Mouse (Mus musculus) neural tube, embryonic 14.5 days (tissue): ENCODE measurements around the gene Ccnq. TPM values are rescaled to one million over a fixed set of nuclear protein-coding genes. Genes with fewer than 3 reads are reported as not detected.

ENCODE experiments used
- ATAC-seq: fragments of 200-750 bp; cut with Nextera tagmentation; 2 replicates; pipeline ENCODE4 v1.8.0; 2017; ENCODE audit warnings: low read depth, mild to moderate bottlenecking, moderate TSS enrichment, moderate library complexity
- H3K27ac ChIP-seq: fragments of 300-500 bp; sonication (generic); 2 replicates; pipeline ENCODE4 v1.5.1; 2014; ENCODE audit warnings: low read depth, mild to moderate bottlenecking, control low read depth, low read length, moderate library complexity, mixed read lengths
- H3K27me3 ChIP-seq: fragments of 300-500 bp; sonication (generic); 2 replicates; pipeline ENCODE4 v1.6.1; 2014; ENCODE audit warnings: low read length; ENCODE audit not compliant: control insufficient read depth, insufficient read depth
- H3K36me3 ChIP-seq: fragments of 300-500 bp; sonication (generic); 2 replicates; pipeline ENCODE4 v1.6.1; 2014; ENCODE audit warnings: low read length, mixed read lengths; ENCODE audit not compliant: control insufficient read depth, insufficient read depth
- H3K4me1 ChIP-seq: fragments of 300-500 bp; sonication (generic); 2 replicates; pipeline ENCODE4 v1.6.1; 2014; ENCODE audit warnings: low read length; ENCODE audit not compliant: control insufficient read depth, insufficient read depth
- H3K4me2 ChIP-seq: fragments of 300-500 bp; sonication (generic); 2 replicates; pipeline ENCODE4 v1.6.1; 2014; ENCODE audit warnings: mild to moderate bottlenecking, low read depth, low read length, control low read depth
- H3K4me3 ChIP-seq: fragments of 300-500 bp; sonication (generic); 2 replicates; pipeline ENCODE4 v1.5.1; 2014; ENCODE audit warnings: low read depth, low read length, control low read depth, mixed read lengths
- H3K9ac ChIP-seq: fragments of 300-500 bp; sonication (generic); replicated peaks from 2 replicates; pipeline ENCODE4 v1.6.1; 2014; ENCODE audit warnings: low read depth, mild to moderate bottlenecking, control low read depth, low read length, mixed read lengths
- H3K9me3 ChIP-seq: fragments of 300-500 bp; sonication (generic); 2 replicates; pipeline ENCODE4 v1.6.1; 2016; ENCODE audit warnings: low read length; ENCODE audit not compliant: control insufficient read depth
- WGBS: fragments of 180-500 bp; shearing (Covaris S2); extraction: QIAGEN DNeasy Blood & Tissue Kit; methylation state at CpG from one replicate; pipeline ENCODE4 v1.1.7; 2014; 5-methylcytosine and 5-hydroxymethylcytosine counted together
- polyA plus RNA-seq: library from polyadenylated mRNA; unstranded; fragments of >200 nt; fragmentation: Nextera tagmentation; extraction: Ambion mirVana; gene quantifications from 2 replicates; pipeline ENCODE4 v1.2.1, GENCODE M21; 2014

The Ccnq gene
- polyA plus RNA-seq, 1 experiment from 2014 or later, result 34.0 TPM

- H3K9ac ChIP-seq, result no peak overlapping the region
- peak; percentile 17; the same call in 1 of the 2 replicates for ATAC-seq
- no peaks in the 10 kb centered on the region for H3K36me3 ChIP-seq
- no peaks in the 10 kb centered on the region for H3K27me3 ChIP-seq
- H3K4me3 ChIP-seq, result no peak overlapping the region
- H3K9me3 ChIP-seq, result no peaks in the 10 kb centered on the region
- no peaks in the 10 kb centered on the region for H3K4me1 ChIP-seq
- H3K4me2 ChIP-seq, result no peak overlapping the region
- WGBS, result 9% methylated on average over 7 of the region's 7 CpGs
- no peak overlapping the region for H3K27ac ChIP-seq
Observed at GRCm38 (mm10) chr11:78786013-78786431, 34.5 kb upstream of the Ccnq start.

DNA sequence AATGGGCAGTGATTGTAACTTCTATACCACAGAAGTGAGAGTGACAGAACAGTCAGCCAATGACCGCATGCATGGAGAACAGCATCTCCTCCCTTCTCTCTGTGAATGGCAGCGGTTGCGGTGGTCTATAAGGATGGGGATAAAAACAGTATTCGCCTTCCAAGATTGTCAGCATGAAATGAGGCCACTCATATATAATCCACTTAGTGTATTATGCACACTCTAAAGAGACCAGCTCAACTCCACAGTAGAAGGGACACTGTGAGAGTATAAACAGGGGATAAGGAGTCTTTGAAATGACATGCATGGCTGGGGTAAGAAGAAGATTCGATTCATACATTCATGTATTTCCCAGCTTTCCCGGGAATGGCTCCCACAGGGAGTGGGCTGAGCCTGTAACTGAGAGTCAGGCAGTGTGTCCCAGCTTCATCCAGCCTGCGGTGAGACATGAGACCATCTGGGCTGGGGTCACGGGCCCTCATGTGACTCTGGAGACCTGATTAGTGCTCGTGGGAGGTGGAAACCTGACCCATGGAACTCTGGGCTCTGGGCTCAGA is 31.3 kb upstream of the Ccnq start:
- Histone ChIP-seq H3K27me3 (no peaks in the 10 kb centered on the region), H3K4me2 (no peak overlapping the region), H3K9me3 (no peaks in the 10 kb centered on the region), H3K27ac (no peak overlapping the region), H3K36me3 (no peaks in the 10 kb centered on the region), H3K9ac (no peak overlapping the region), H3K4me1 (0 out of 2 replicates have a peak, but pooled peaks cover 2% of the 10 kb centered on the region), H3K4me3 (no peak overlapping the region)
- WGBS, result 72% methylated on average over 9 of the region's 9 CpGs
- no peak for ATAC-seq

DNA sequence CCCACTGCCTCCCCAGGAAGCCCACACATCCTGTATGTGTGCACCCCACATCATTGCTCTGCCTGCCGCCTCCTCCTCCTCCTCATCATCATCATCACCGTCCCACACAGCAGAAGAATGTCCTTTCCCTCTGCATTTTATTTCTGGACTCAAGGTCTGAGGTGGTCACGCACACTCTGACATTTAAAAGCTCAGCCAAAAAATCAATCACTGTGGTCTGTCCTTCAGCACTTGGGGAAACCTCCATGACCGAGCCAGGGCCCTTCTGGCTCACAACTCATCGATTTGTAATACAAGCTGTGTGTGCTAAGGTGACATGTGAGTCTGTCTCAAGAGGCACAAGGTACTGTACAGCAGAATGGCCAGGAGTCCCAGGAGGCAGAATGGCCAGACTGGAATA is 30.8 kb upstream of the Ccnq start:
- no peak overlapping the region for H3K4me2 ChIP-seq
- H3K27ac ChIP-seq, result no peak overlapping the region
- H3K4me3 ChIP-seq, result no peak overlapping the region
- H3K9me3 ChIP-seq, result no peaks in the 10 kb centered on the region
- no peak overlapping the region for H3K9ac ChIP-seq
- 86% methylated on average over 5 of the region's 5 CpGs for WGBS
- no peak for ATAC-seq
- no peaks in the 10 kb centered on the region for H3K27me3 ChIP-seq
- no peaks in the 10 kb centered on the region for H3K36me3 ChIP-seq
- 0 out of 2 replicates have a peak, but pooled peaks cover 3% of the 10 kb centered on the region for H3K4me1 ChIP-seq

DNA sequence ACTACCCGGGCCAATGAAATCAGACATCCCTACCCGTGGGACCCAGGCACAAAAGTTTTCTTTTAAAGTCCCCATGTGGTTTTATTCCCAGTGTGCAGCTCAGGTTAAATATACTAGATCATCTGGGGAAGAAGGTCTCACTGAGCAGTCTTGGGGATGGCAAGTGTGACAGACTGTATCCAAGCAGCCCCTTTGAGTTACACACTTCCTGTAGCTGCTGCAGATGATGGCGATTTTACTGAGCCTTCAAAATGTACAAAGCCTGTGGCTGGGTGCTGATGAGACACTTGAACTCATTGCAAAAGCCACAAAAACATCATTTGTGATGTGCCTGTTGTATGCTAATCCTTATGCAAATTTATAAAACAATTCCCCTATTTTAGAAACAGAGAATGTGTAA is 29.0 kb upstream of the Ccnq start:
- 82% methylated on average over 3 of the region's 3 CpGs for WGBS
- no peaks in the 10 kb centered on the region for H3K9me3 ChIP-seq
- H3K36me3 ChIP-seq, result no peaks in the 10 kb centered on the region
- no peak overlapping the region for H3K27ac ChIP-seq
- 0 out of 2 replicates have a peak, but pooled peaks cover 3% of the 10 kb centered on the region for H3K4me1 ChIP-seq
- H3K27me3 ChIP-seq, result no peaks in the 10 kb centered on the region
- no peak overlapping the region for H3K9ac ChIP-seq
- H3K4me2 ChIP-seq, result no peak overlapping the region
- no peak overlapping the region for H3K4me3 ChIP-seq
- ATAC-seq, result no peak

GRCm38 (mm10) chr11:78780002-78780401 is 28.5 kb upstream of the Ccnq start:
- Histone ChIP-seq H3K27me3 (no peaks in the 10 kb centered on the region), H3K4me1 (0 out of 2 replicates have a peak, but pooled peaks cover 3% of the 10 kb centered on the region), H3K9ac (no peak overlapping the region), H3K9me3 (no peaks in the 10 kb centered on the region), H3K36me3 (no peaks in the 10 kb centered on the region), H3K27ac (no peak overlapping the region), H3K4me2 (no peak overlapping the region), H3K4me3 (no peak overlapping the region)
- ATAC-seq, result no peak
- 95% methylated on average over 3 of the region's 3 CpGs for WGBS

DNA sequence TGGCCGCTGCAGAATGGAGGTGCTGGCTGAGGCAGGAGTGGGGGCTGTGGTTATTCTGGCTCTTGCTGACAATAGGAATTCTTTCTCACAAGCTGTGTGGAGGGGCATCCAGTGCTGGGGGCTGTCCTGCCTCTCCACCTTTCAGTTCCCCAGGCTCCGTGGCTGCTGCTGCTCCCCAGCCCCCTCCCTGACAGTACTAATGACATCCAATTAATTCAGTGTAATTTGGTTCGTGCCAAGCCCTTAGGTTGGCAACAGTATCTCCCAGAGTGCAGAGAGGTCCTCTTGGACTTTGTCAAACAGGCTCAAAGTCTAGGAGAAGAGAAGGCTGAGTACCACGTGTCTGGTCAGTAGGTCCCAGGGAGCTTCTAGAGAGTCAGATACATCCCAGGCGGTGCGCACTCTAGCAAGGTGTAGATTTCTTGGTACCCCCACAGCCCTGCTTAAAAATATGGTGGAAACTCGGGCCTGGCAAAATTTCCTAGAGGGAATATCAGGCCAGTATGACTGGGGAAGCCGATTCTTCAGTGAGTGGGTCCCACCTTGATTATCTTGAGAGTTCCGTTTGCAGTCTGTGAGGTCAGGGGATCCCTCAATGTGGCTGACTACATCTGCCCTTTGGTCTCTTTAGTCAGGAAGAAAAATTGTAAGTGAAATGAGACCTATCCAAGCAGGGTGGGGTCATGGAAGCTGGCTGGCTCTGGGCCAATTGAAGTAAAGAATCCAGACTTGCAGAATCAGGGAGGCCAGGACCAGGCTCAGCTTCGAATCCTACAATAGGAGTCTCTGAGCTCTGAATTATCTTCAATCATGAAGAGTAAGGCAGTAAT is 26.5 kb upstream of the Ccnq start:
- no peak overlapping the region for H3K4me3 ChIP-seq
- H3K9me3 ChIP-seq, result no peaks in the 10 kb centered on the region
- no peak overlapping the region for H3K9ac ChIP-seq
- no peaks in the 10 kb centered on the region for H3K36me3 ChIP-seq
- no peaks in the 10 kb centered on the region for H3K27me3 ChIP-seq
- H3K27ac ChIP-seq, result no peak overlapping the region
- no peak for ATAC-seq
- H3K4me2 ChIP-seq, result no peak overlapping the region
- H3K4me1 ChIP-seq, result 0 out of 2 replicates have a peak, but pooled peaks cover 3% of the 10 kb centered on the region
- 57% methylated on average over 10 of the region's 10 CpGs for WGBS

GRCm38 (mm10) chr11:78771751-78772283 is 20.3 kb upstream of the Ccnq start:
- WGBS, result 71% methylated on average over 11 of the region's 11 CpGs
- H3K4me1 ChIP-seq, result 0 out of 2 replicates have a peak, but pooled peaks cover 3% of the 10 kb centered on the region
- no peak for ATAC-seq
- H3K27ac ChIP-seq, result no peak overlapping the region
- no peak overlapping the region for H3K4me2 ChIP-seq
- no peaks in the 10 kb centered on the region for H3K36me3 ChIP-seq
- H3K4me3 ChIP-seq, result no peak overlapping the region
- no peaks in the 10 kb centered on the region for H3K27me3 ChIP-seq
- H3K9ac ChIP-seq, result no peak overlapping the region
- no peaks in the 10 kb centered on the region for H3K9me3 ChIP-seq

GRCm38 (mm10) chr11:78770436-78770835 is 18.9 kb upstream of the Ccnq start:
- ATAC-seq, result no peak
- 86% methylated on average over 6 of the region's 6 CpGs for WGBS
- H3K4me1 ChIP-seq, result 0 out of 2 replicates have a peak, but pooled peaks cover 3% of the 10 kb centered on the region
- no peak overlapping the region for H3K9ac ChIP-seq
- no peaks in the 10 kb centered on the region for H3K9me3 ChIP-seq
- no peak overlapping the region for H3K4me2 ChIP-seq
- no peaks in the 10 kb centered on the region for H3K27me3 ChIP-seq
- no peak overlapping the region for H3K4me3 ChIP-seq
- H3K27ac ChIP-seq, result no peak overlapping the region
- H3K36me3 ChIP-seq, result no peaks in the 10 kb centered on the region

GRCm38 (mm10) chr11:78768778-78769177 is 17.2 kb upstream of the Ccnq start:
- H3K9ac ChIP-seq, result no peak overlapping the region
- no peak overlapping the region for H3K4me2 ChIP-seq
- H3K36me3 ChIP-seq, result no peaks in the 10 kb centered on the region
- H3K4me1 ChIP-seq, result 0 out of 2 replicates have a peak, but pooled peaks cover 3% of the 10 kb centered on the region
- no peak overlapping the region for H3K27ac ChIP-seq
- H3K9me3 ChIP-seq, result no peaks in the 10 kb centered on the region
- H3K4me3 ChIP-seq, result no peak overlapping the region
- ATAC-seq, result no peak
- no peaks in the 10 kb centered on the region for H3K27me3 ChIP-seq
- WGBS, result 25% methylated on average over 3 of the region's 3 CpGs
